Mouse (Mus musculus) megakaryocyte, embryonic 14.5 days (primary cell): ENCODE data around the gene Actr6. TPM values are rescaled to one million over a fixed set of nuclear protein-coding genes. Genes with fewer than 3 reads are reported as not detected.

Experiments used
- H3K27me3 ChIP-seq: replicated peaks from 2 replicates; pipeline ENCODE3; 2012; ENCODE audit warnings: inconsistent platforms
- H3K36me3 ChIP-seq: replicated peaks from 2 replicates; pipeline ENCODE3; 2012; ENCODE audit warnings: low read length, inconsistent platforms, mixed read lengths
- H3K4me1 ChIP-seq: 2 replicates; pipeline ENCODE4 v1.6.1; 2012; ENCODE audit warnings: inconsistent platforms
- H3K4me3 ChIP-seq: replicated peaks from 2 replicates; pipeline ENCODE3; 2012; ENCODE audit warnings: moderate library complexity, mild to moderate bottlenecking, inconsistent platforms
- H3K9me3 ChIP-seq: 2 replicates; pipeline ENCODE4 v1.6.1; 2012; ENCODE audit warnings: inconsistent platforms
- FLI1 ChIP-seq: IDR thresholded peaks from 2 replicates; pipeline ENCODE4 v1.6.1; 2012; ENCODE audit warnings: low read length, inconsistent platforms, mixed read lengths
- GATA1 ChIP-seq: IDR thresholded peaks from 3 replicates; pipeline ENCODE4 v1.6.1; 2012; ENCODE audit warnings: mixed read lengths, low read length, inconsistent platforms, borderline replicate concordance
- polyA plus RNA-seq: library from polyadenylated mRNA; stranded (reverse); fragments of >175 nt; gene quantifications from 2 replicates; pipeline ENCODE4 v1.2.3, GENCODE M21; 2012; ENCODE audit warnings: low replicate concordance; ENCODE audit not compliant: insufficient read depth

Actr6 gene
- polyA plus RNA-seq, 1 experiment: 1.5 TPM

DNA sequence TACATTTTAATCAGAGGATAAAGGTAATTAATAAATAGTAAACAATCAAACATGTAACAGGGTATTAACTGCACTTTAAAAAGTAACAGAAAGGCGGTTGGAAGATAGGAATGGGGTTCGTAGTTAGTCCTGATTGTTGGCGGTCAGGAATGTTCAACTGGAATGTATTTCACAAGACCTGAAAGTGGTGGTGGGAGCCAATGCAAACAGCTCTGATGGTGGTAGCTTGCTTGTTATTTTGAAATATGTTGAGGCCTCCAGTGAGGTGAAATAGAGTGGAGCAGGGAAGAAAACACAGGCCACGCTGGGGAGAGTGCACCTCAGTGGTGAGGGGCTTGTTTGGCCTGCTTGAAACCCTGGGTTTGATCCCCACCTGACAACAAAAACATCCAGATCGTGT lies 19.0 kb upstream of the Actr6 start:
- peaks cover 62% of the 10 kb centered on the region for H3K36me3 ChIP-seq
- peaks cover 91% of the 10 kb centered on the region for H3K4me1 ChIP-seq
- TF ChIP-seq GATA1: no peak
- no peak for TF ChIP-seq FLI1
- H3K9me3 ChIP-seq: no peaks in the 10 kb centered on the region
- no peak overlapping the region for H3K4me3 ChIP-seq
- no peaks in the 10 kb centered on the region for H3K27me3 ChIP-seq

DNA sequence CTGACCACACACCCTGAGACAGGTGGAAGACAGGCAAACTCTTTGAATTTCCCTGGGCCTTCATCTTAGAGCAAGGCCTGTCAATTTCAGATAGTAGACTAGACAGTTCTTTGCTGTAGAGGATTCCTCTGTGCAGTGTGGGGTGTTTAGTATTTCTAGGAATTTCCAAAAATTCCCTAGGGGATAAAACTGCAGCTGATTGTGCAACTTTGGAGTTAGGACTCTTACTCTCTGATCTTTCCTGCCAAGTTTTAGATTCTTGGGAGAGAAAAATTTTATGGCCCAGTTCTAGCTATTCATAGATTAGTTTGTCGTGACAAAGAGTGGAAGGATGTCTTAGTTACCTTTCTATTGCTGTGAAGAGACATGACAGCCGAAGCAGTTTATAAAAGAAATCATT lies 16.5 kb upstream of the Actr6 start:
- Histone ChIP-seq H3K27me3 (no peaks in the 10 kb centered on the region), H3K4me3 (no peak overlapping the region), H3K36me3 (peaks cover 50% of the 10 kb centered on the region), H3K4me1 (peaks cover 77% of the 10 kb centered on the region), H3K9me3 (no peaks in the 10 kb centered on the region)
- TF ChIP-seq FLI1 (no peak), GATA1 (no peak)

DNA sequence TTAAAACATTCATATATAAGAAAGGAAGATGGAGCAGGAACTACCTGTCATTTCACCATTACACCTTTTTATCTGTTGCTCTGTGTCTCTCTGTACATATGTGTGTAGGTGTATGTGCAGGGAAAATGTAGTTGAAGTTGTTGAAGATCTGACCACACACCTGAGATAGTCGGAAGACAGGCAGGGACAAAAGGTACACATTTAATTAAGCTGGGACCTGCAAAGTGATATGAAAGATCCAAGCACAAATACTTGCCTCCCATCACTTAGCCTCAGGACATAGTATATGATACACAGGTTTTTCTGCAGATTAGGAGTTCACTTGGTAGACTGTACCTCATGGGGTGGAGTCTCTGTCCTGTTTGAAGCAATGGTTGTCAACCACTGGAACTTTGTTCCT lies 15.8 kb upstream of the Actr6 start:
- Histone ChIP-seq H3K4me1 (peaks cover 77% of the 10 kb centered on the region), H3K36me3 (peaks cover 46% of the 10 kb centered on the region)
- TF ChIP-seq GATA1: no peak
- no peak for TF ChIP-seq FLI1

DNA sequence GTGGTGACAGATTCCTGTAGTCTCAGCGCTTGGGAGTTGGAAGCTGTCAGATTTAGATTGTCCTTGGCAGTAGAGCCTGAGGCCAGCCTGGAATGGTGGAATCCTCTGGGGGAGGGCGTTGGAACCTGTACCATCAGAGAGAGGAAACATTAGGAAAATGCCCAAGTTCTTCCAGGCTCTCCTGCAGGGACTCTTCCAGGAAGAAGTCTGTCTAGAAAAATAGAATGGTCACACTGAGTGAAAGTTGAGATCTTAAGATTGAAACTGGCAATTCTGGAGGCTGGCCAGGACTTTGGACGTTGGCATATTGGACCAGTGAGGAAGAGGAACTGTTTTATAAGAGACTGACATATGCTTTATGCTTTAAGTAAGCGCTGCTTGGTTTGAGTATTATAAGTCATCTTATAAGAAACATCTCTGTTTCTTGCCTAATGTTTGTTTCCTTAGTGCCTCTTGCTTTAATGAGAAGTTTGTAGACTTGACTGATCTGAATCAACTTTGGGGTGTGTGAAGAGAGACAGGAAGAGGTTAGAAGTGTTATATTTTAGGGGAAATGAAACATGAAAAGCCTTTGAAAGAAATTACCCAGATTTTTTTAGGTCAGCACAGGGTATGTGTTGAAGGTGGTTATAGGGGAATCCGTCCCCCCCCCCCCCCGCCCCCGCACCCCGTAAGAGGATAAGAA lies 15.3 kb upstream of the Actr6 start:
- Histone ChIP-seq H3K9me3 (no peaks in the 10 kb centered on the region), H3K4me3 (peak overlapping the region; percentile 88), H3K4me1 (peaks cover 76% of the 10 kb centered on the region), H3K27me3 (no peaks in the 10 kb centered on the region), H3K36me3 (peaks cover 44% of the 10 kb centered on the region)
- TF ChIP-seq GATA1 (no peak), FLI1 (no peak)

More for the DNA sequence above, 15.8 kb upstream of the Actr6 start:
- Histone ChIP-seq H3K27me3 (no peaks in the 10 kb centered on the region), H3K4me3 (peak overlapping the region; percentile 50), H3K9me3 (no peaks in the 10 kb centered on the region)

DNA sequence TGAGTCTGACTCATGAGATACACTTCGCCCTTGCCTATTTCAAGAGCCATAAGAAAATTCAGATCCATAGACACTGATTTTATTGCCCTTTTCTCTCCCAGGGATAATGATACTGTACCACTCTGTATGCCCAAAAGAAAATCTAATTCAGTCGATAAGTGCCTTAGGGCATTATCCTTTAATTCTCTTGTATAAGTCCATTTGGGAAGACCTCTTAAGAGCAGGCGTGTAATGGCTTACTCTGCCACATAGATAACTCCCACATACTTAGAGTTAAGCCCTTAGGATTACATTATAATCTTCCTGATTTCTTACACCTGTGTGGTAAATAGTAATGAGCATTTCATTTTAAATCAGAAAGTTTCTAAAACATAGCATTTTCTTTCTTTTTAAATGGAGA lies 14.5 kb upstream of the Actr6 start:
- H3K4me3 ChIP-seq: peak overlapping the region; percentile 97
- H3K27me3 ChIP-seq: no peaks in the 10 kb centered on the region
- H3K36me3 ChIP-seq: peaks cover 39% of the 10 kb centered on the region
- H3K9me3 ChIP-seq: no peaks in the 10 kb centered on the region
- TF ChIP-seq GATA1 (no peak), FLI1 (no peak)
- peaks cover 71% of the 10 kb centered on the region for H3K4me1 ChIP-seq

DNA sequence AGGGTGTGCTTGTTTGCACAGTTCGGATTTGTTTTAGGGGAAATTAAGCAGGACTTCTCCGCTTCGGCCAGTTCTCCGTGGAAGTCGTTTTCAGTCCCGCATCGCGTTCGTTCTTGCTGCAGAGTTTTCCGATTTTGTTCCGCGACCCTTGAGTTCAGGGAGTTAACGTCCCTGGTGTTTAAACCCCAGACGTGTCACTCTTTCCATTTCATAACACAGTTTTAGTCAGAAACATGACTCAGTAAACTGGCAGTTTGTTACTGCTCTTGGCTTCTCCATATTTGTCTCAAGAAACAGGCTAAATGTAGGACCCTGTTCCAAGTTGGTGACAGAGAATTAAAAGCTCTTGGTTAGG lies 13.5 kb upstream of the Actr6 start:
- peaks cover 35% of the 10 kb centered on the region for H3K36me3 ChIP-seq
- TF ChIP-seq FLI1: no peak
- no peak for TF ChIP-seq GATA1
- H3K9me3 ChIP-seq: no peaks in the 10 kb centered on the region

DNA sequence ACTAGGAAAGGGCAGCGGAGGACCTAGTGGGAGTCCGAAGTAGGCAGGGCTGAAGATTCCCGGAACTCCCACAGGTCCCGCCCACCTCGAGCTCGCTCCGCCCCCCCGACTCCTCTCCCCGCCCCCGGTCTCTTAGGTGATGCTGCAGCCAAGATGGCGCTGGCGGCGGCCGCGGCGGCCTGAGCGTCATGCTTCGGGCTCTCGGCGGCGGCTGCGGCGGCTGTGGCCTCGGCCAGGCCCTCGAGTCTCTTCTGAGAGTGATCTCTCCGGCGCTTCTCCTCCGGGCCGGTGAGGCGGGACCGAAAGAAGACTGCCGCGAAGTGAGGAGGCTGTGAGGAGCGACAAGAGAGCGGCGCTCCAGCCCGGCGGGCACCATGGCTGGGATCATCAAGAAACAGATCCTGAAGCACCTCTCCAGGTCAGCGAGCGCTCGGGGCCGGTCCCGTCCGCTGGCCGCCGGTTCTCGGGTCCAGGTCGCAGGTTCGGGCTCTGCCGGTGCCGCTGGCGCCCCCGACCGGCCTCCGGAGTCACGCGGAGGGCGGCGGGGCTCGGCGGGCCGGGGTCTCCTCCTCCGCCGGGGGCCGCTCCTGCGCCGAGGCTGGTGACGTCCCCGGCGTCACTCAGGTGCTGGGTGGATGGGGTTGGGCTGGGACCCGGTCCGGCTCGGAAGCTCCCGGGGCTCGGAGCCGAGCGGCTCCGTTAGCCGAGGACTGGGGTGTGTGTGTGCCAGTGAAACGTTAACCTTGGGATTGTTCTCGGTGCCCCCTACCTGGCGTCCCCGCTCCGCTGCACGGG lies 13.0 kb upstream of the Actr6 start, which contains the start of gene Uhrf1bp1l:
Gene Uhrf1bp1l (plus strand): TSS at position 121 of the 795 bp plus-strand sequence.
- Histone ChIP-seq H3K36me3 (peaks cover 33% of the 10 kb centered on the region), H3K9me3 (no peaks in the 10 kb centered on the region), H3K4me3 (peak within 1 kb of the TSS; percentile 97), H3K27me3 (no peaks in the 10 kb centered on the region), H3K4me1 (peaks cover 72% of the 10 kb centered on the region)
- TF ChIP-seq FLI1 (no peak), GATA1 (no peak)

More for the DNA sequence above, 13.5 kb upstream of the Actr6 start:
- peak overlapping the region; percentile 97 for H3K4me3 ChIP-seq
- H3K4me1 ChIP-seq: peaks cover 70% of the 10 kb centered on the region
- no peaks in the 10 kb centered on the region for H3K27me3 ChIP-seq

DNA sequence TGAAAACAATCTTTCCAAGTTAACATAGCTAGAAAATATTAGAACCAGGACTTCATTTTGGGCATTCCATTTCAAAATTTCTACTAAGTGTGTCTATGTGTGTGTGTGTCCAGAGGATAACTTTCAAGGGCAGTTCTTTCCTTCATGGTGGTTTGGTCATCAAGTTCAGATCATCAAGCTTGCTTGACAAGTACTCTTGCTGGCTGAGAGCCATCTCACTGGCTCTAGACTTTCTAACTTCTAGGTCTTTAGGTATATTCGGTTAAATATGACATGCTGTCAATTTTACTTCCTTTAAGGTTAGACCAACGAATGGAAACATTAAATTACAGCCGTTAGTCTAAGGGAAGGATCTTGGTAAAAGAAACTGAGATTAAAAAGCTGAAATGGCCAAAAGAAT lies 12.2 kb upstream of the Actr6 start:
- peaks cover 71% of the 10 kb centered on the region for H3K4me1 ChIP-seq
- TF ChIP-seq FLI1 (no peak), GATA1 (no peak)
- no peaks in the 10 kb centered on the region for H3K9me3 ChIP-seq
- peaks cover 25% of the 10 kb centered on the region for H3K36me3 ChIP-seq
- H3K4me3 ChIP-seq: peak overlapping the region; percentile 97
- H3K27me3 ChIP-seq: no peaks in the 10 kb centered on the region

DNA sequence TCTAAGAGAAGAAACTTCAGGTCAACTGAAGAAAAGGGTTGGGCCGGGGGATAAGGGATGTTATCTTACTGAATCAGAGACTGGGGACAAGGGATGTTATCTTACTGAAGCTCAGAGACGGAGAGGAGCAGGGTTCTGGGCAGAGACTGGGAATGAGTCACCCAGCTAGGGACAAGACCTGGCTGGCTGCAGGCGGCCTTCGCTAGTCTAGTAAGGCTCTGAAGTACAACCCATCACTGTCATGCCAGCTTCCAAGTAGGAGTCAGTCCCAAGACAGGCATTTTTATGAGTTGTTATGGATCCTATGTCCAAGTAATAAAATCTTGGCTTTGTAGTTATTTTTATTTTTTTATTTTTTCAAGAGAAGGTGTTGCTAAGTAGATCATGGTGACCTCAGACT lies 11.2 kb upstream of the Actr6 start:
- TF ChIP-seq GATA1: no peak
- Histone ChIP-seq H3K4me1 (peaks cover 72% of the 10 kb centered on the region), H3K36me3 (peaks cover 15% of the 10 kb centered on the region), H3K27me3 (no peaks in the 10 kb centered on the region), H3K9me3 (no peaks in the 10 kb centered on the region), H3K4me3 (peak overlapping the region; percentile 33)

DNA sequence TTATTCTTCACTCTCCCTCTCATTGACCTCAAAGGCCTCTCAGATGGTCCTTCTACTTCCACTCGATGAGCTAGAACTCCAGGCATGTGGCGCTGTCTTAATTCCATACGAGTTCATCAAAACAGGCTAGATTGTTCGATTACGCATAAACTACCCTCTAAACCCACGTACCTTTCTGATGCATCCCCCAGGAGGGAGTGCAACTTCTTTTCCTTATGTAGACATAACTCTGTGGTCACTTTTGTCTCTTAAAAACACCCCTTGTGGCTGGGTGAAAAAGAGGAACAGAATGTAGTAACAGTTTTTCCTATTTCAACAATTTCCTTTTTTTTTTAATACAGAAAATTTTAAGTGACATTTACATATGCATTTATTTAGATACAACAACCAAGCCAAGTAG lies 8.9 kb upstream of the Actr6 start:
- no peaks in the 10 kb centered on the region for H3K27me3 ChIP-seq
- peak overlapping the region; percentile 74 for H3K4me3 ChIP-seq
- TF ChIP-seq FLI1 (no peak), GATA1 (no peak)

More for the DNA sequence above, 8.9 kb upstream of the Actr6 start:
- Histone ChIP-seq H3K36me3 (peaks cover 4% of the 10 kb centered on the region), H3K4me1 (peaks cover 73% of the 10 kb centered on the region), H3K9me3 (no peaks in the 10 kb centered on the region)
